Mouse (Mus musculus): Measurements from ENCODE around the gene Slc22a5.

DNA sequence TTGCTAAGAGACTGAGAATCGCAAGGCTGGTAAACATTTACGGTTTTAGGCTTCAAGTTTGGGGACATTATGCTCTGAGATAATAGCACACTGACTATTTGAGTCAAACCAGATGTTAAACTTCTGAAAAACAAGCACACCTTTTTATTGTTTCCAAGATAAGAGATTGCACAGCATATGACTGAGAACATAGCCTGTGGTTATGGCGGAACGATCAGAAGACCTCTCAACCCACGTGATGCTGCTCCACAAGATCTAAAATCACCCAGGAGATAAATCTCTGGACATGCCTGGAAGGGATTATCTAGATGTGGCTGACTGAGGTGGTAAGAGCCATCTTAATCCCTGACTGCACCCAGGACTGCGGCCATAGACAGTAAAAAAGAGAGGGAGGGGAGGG, 5.5 kb upstream of the Slc22a5 start:
- no peak for TF ChIP-seq POLR2A (IDR thresholded peaks at IDR 0.05; ENCODE audit: borderline replicate concordance, low read depth, low read length)
- TF ChIP-seq CTCF (IDR thresholded peaks at IDR 0.05; ENCODE audit: low read depth, low read length): no peak
